Mouse (Mus musculus) liver, embryonic 14.5 days (tissue): ENCODE measurements around the gene Frem2.

Source experiments
- CTCF ChIP-seq: IDR thresholded peaks from 2 replicates; pipeline ENCODE4 v1.5.1; 2016; ENCODE audit warnings: antibody characterized with exemption, low read depth, control low read depth
- EP300 ChIP-seq: IDR thresholded peaks from 2 replicates; pipeline ENCODE4 v1.6.1; 2016; ENCODE audit warnings: antibody characterized with exemption, low read depth

- TF ChIP-seq CTCF (peak; percentile 41), EP300 (no peak)
Observed at GRCm38 (mm10) chr3:53502428-53502827, 154.7 kb downstream of the Frem2 start.
